Mouse (Mus musculus): Measurements from ENCODE around the gene Sema3f.

DNA sequence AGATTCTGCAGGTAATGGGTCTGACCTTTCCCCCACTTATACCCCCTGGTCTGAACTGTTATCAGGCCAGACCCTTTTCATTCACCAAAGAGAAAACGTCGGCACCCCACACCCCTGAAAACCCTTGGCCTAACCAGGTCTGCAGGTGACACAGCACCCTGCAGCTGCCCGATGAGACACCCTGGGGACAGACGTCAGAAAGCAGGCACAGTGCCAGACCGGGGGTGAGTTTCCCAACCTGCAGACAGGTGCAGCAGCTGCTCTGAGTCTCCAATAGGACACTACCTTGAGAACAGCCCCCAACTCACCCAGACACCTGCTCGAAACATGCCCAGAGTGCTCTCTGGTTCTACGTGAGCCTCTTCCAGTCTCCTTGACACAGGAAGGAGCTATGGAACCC is 21.3 kb downstream of the Sema3f start:
- TF ChIP-seq POLR2A (IDR thresholded peaks at IDR 0.05; ENCODE audit: control insufficient read depth, extremely low read depth, insufficient read depth, low read length, poor library complexity) (no peak), CTCF (IDR thresholded peaks at IDR 0.05; ENCODE audit: borderline replicate concordance, control insufficient read depth, extremely low read depth, insufficient read depth, low read length, poor library complexity) (no peak)
